Comparison of ENCODE assay signal across 13 mouse cellular contexts in the genomic region with DNA sequence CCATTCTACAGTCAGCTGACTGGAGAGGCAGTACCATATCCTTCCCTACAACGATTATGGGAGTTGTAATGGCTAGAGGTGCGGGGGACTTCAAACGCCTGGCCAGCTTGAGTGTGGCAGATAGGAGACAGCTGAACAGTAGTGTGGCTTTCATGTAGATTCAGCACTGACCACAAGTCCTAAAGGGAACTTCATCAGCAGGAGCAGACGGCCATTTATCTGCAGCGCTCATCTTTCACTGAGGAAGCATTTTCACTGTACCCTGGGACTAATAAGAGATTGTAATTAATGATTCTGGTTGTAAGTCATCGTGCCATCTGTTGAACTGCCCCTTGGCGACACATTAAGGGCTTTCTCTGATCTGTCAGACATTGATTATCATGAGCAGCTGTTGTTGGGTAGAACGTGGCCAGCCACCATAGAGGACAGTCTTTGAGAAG. TPM values are rescaled to one million over a fixed set of nuclear protein-coding genes. Genes with fewer than 3 reads are reported as not detected.
DNase-seq lines count a peak whose midpoint lies in the region; ATAC-seq and TF ChIP-seq lines count a peak whose summit lies in the region.
"Had no signal": no experiment of that assay in that cellular context is flagged by ENCODE, and none has a peak within 500 bp of the region (broad histone marks: within the 10 kb centered on the region; RNA-seq: fewer than 3 reads in every experiment).

No protein-coding gene starts in this region.

- 84% methylated on average over 8 of the region's 8 CpGs for WGBS in embryonic facial prominence, embryonic 14.5 days
- WGBS in embryonic facial prominence, embryonic 10.5 days = 88% methylated on average over 8 of the region's 8 CpGs
- 63% methylated on average over 8 of the region's 8 CpGs for WGBS in lung, embryonic 16.5 days
- WGBS in lung, adult 2 months = 70% methylated on average over 8 of the region's 8 CpGs
- WGBS in forebrain, embryonic 16.5 days = 62% methylated on average over 8 of the region's 8 CpGs

- no peak overlapping the region for H3K27ac ChIP-seq in embryonic facial prominence, embryonic 14.5 days (replicated peaks; ENCODE audit: low read depth, low read length)
- no peak overlapping the region for H3K27ac ChIP-seq in embryonic facial prominence, embryonic 10.5 days (replicated peaks)
- no peak overlapping the region for H3K27ac ChIP-seq in lung, embryonic 16.5 days (ENCODE audit: low read length)
- peak overlapping the region; percentile 18; the same call in 1 of the 2 replicates for H3K27ac ChIP-seq in forebrain, embryonic 16.5 days (ENCODE audit: low read length)

- no peak overlapping the region for H3ac ChIP-seq in myocyte (ENCODE audit: control insufficient read depth, insufficient read length)

- peak; percentile 4 for DNase-seq in embryonic facial prominence, embryonic 14.5 days (ENCODE audit: low spot score)
- DNase-seq in embryonic facial prominence, embryonic 10.5 days (ENCODE audit: low spot score) = no peak
- no peak for DNase-seq in lung, adult 2 months
- DNase-seq in right cerebral cortex, postnatal 25 days = no peak
- no peak for DNase-seq in kidney, adult 18-20 months
- DNase-seq: adrenal gland, adult 8-10 months; heart, adult 18-20 months; heart, postnatal 4 days; kidney, adult 9 months had no signal

- H3K9me3 ChIP-seq in embryonic facial prominence, embryonic 14.5 days (ENCODE audit: control insufficient read depth, low read length) = no peaks in the 10 kb centered on the region
- H3K9me3 ChIP-seq in embryonic facial prominence, embryonic 10.5 days = no peaks in the 10 kb centered on the region
- H3K9me3 ChIP-seq in lung, embryonic 16.5 days (ENCODE audit: control insufficient read depth, low read length) = no peaks in the 10 kb centered on the region
- no peaks in the 10 kb centered on the region for H3K9me3 ChIP-seq in forebrain, embryonic 16.5 days (ENCODE audit: control insufficient read depth, low read length)

- no peak for TF ChIP-seq POLR2A in lung, adult 2 months (IDR thresholded peaks at IDR 0.05; ENCODE audit: borderline replicate concordance, extremely low read depth, low read depth, low read length)
- no peak for TF ChIP-seq POLR2A in myocyte (IDR thresholded peaks at IDR 0.05; ENCODE audit: insufficient read length, low read depth)

- peaks cover 57% of the 10 kb centered on the region for H3K36me3 ChIP-seq in embryonic facial prominence, embryonic 14.5 days (ENCODE audit: control insufficient read depth, insufficient read depth, low read length)
- peaks cover 98% of the 10 kb centered on the region for H3K36me3 ChIP-seq in embryonic facial prominence, embryonic 10.5 days (replicated peaks)
- peaks cover 10% of the 10 kb centered on the region for H3K36me3 ChIP-seq in lung, embryonic 16.5 days (ENCODE audit: control insufficient read depth, insufficient read depth, low read length)
- H3K36me3 ChIP-seq in forebrain, embryonic 16.5 days (ENCODE audit: control insufficient read depth, insufficient read depth) = peaks cover 5% of the 10 kb centered on the region; the same call in 1 of the 2 replicates
- peaks cover 22% of the 10 kb centered on the region for H3K36me3 ChIP-seq in myocyte (ENCODE audit: control insufficient read depth, insufficient read depth)

- H3K79me2 ChIP-seq in myocyte (ENCODE audit: control insufficient read depth, insufficient read depth) = no peaks in the 10 kb centered on the region

- no peak for TF ChIP-seq CTCF in lung, adult 2 months (IDR thresholded peaks at IDR 0.05; ENCODE audit: insufficient read depth, low read length)

- no peak overlapping the region for H3K9ac ChIP-seq in embryonic facial prominence, embryonic 14.5 days (ENCODE audit: low read depth, low read length)
- H3K9ac ChIP-seq in lung, embryonic 16.5 days (ENCODE audit: low read length) = no peak overlapping the region
- H3K9ac ChIP-seq in forebrain, embryonic 16.5 days (replicated peaks; ENCODE audit: low read depth, low read length) = no peak overlapping the region

- no peak overlapping the region for H3K4me2 ChIP-seq in embryonic facial prominence, embryonic 14.5 days (ENCODE audit: low read depth, low read length)
- no peak overlapping the region for H3K4me2 ChIP-seq in lung, embryonic 16.5 days (ENCODE audit: low read depth, low read length)
- H3K4me2 ChIP-seq in forebrain, embryonic 16.5 days (ENCODE audit: low read length) = no peak overlapping the region
- H3K4me2 ChIP-seq in myocyte (ENCODE audit: low read depth) = peak overlapping the region; percentile 57

- H3K4me3 ChIP-seq in embryonic facial prominence, embryonic 14.5 days (ENCODE audit: low read depth, low read length) = no peak overlapping the region
- H3K4me3 ChIP-seq in embryonic facial prominence, embryonic 10.5 days = no peak overlapping the region
- H3K4me3 ChIP-seq in lung, embryonic 16.5 days (ENCODE audit: low read length) = no peak overlapping the region
- no peak overlapping the region for H3K4me3 ChIP-seq in lung, adult 2 months (replicated peaks; ENCODE audit: extremely low read depth, low read depth, low read length)
- no peak overlapping the region for H3K4me3 ChIP-seq in forebrain, embryonic 16.5 days (replicated peaks; ENCODE audit: low read length)
- no peak overlapping the region for H3K4me3 ChIP-seq in myocyte

- ATAC-seq in embryonic facial prominence, embryonic 14.5 days (ENCODE audit: low read depth) = no peak
- peak; percentile 32 for ATAC-seq in lung, embryonic 16.5 days (ENCODE audit: low read depth)
- peak; percentile 47; the same call in 1 of the 2 replicates for ATAC-seq in forebrain, embryonic 16.5 days
- ATAC-seq: lung, postnatal 0 days had no signal

- H3K27me3 ChIP-seq in embryonic facial prominence, embryonic 14.5 days (replicated peaks; ENCODE audit: control insufficient read depth, insufficient read depth, low read length) = no peaks in the 10 kb centered on the region
- no peaks in the 10 kb centered on the region for H3K27me3 ChIP-seq in embryonic facial prominence, embryonic 10.5 days (replicated peaks; ENCODE audit: low read depth, poor library complexity, severe bottlenecking)
- no peaks in the 10 kb centered on the region for H3K27me3 ChIP-seq in lung, embryonic 16.5 days (ENCODE audit: control insufficient read depth, insufficient read depth, low read depth, low read length)
- no peaks in the 10 kb centered on the region for H3K27me3 ChIP-seq in forebrain, embryonic 16.5 days (replicated peaks; ENCODE audit: control insufficient read depth, insufficient read depth, low read length)
- H3K27me3 ChIP-seq in myocyte (ENCODE audit: control insufficient read depth, insufficient read depth, insufficient read length) = no peaks in the 10 kb centered on the region

- H3K4me1 ChIP-seq in embryonic facial prominence, embryonic 14.5 days (ENCODE audit: control insufficient read depth, insufficient read depth, low read length) = no peaks in the 10 kb centered on the region
- H3K4me1 ChIP-seq in embryonic facial prominence, embryonic 10.5 days = no peaks in the 10 kb centered on the region
- peaks cover 5% of the 10 kb centered on the region for H3K4me1 ChIP-seq in lung, embryonic 16.5 days (replicated peaks; ENCODE audit: control insufficient read depth, insufficient read depth, low read length)
- no peaks in the 10 kb centered on the region for H3K4me1 ChIP-seq in lung, adult 2 months (ENCODE audit: control insufficient read depth, insufficient read depth, low read length)
- peaks cover 34% of the 10 kb centered on the region for H3K4me1 ChIP-seq in forebrain, embryonic 16.5 days (replicated peaks; ENCODE audit: control insufficient read depth, insufficient read depth, low read length)

TF ChIP-seq in myocyte, 11 proteins besides CTCF, POLR2A, EP300 and RAD21:
- TF ChIP-seq MYOD1 (IDR thresholded peaks at IDR 0.05; ENCODE audit: control insufficient read depth in 1 of 3, insufficient read length in 2 of 3, low read depth in 2 of 3) (peak; percentile 78 to 90 (median 88)), MAX (IDR thresholded peaks at IDR 0.05; ENCODE audit: low read depth) (no peak), E2F4 (IDR thresholded peaks at IDR 0.05; ENCODE audit: insufficient read depth) (no peak), TCF3 (IDR thresholded peaks at IDR 0.05; ENCODE audit: insufficient read length, low read depth) (peak; percentile 56), TCF12 (IDR thresholded peaks at IDR 0.05; ENCODE audit: insufficient read depth, poor library complexity, severe bottlenecking) (no peak), USF1 (IDR thresholded peaks at IDR 0.05; ENCODE audit: low read depth) (peak; percentile 27), CEBPB (IDR thresholded peaks at IDR 0.05; ENCODE audit: insufficient read depth, poor library complexity, severe bottlenecking) (no peak), SRF (IDR thresholded peaks at IDR 0.05; ENCODE audit: control insufficient read depth, insufficient read length, low read depth) (no peak), POLR2AphosphoS2 (IDR thresholded peaks at IDR 0.05; ENCODE audit: insufficient read length, low read depth) (no peak), MYOG (IDR thresholded peaks at IDR 0.05; ENCODE audit: control insufficient read depth in 1 of 3, insufficient read depth in 1 of 3, insufficient read length in 2 of 3, low read depth in 2 of 3) (peak; percentile 29 to 74 (median 46)), REST (IDR thresholded peaks at IDR 0.05; ENCODE audit: insufficient read depth, insufficient read length) (no peak)

RNA-seq across cellular contexts. Expression of a gene that starts 31.4 kb away (rescaled TPM):
- 32.8 and 37.5 TPM in 2 replicates for polyA plus RNA-seq in embryonic facial prominence, embryonic 14.5 days (2014; fragmentation: Nextera tagmentation; extraction: Ambion mirVana)
- polyA plus RNA-seq in embryonic facial prominence, embryonic 10.5 days (2016; fragmentation: Nextera tagmentation; extraction: Ambion mirVana) = 54.0 and 57.9 TPM in 2 replicates
- polyA plus RNA-seq in lung, embryonic 16.5 days (2015; fragmentation: Nextera tagmentation; extraction: Ambion mirVana) = 40.4 and 43.4 TPM in 2 replicates
- polyA plus RNA-seq in lung, adult 2 months (2012; rRNA removed) = 15.9 and 17.0 TPM in 2 replicates
- 36.6 and 44.6 TPM in 2 replicates for polyA plus RNA-seq in forebrain, embryonic 16.5 days (2015; fragmentation: Nextera tagmentation; extraction: Ambion mirVana)
- 11.6 TPM for polyA plus RNA-seq in myocyte (2012; fragmentation: generic; extraction: Trizol)

RNA-seq across cellular contexts. Expression of a gene that starts 31.5 kb away (rescaled TPM):
- 17.0 and 22.0 TPM in 2 replicates for polyA plus RNA-seq in embryonic facial prominence, embryonic 14.5 days (2014; fragmentation: Nextera tagmentation; extraction: Ambion mirVana)
- polyA plus RNA-seq in embryonic facial prominence, embryonic 10.5 days (2016; fragmentation: Nextera tagmentation; extraction: Ambion mirVana) = 37.8 and 39.2 TPM in 2 replicates
- polyA plus RNA-seq in lung, embryonic 16.5 days (2015; fragmentation: Nextera tagmentation; extraction: Ambion mirVana) = 25.5 and 25.7 TPM in 2 replicates
- polyA plus RNA-seq in lung, adult 2 months (2012; rRNA removed) = 13.7 and 16.8 TPM in 2 replicates
- polyA plus RNA-seq in forebrain, embryonic 16.5 days (2015; fragmentation: Nextera tagmentation; extraction: Ambion mirVana) = 21.1 and 22.1 TPM in 2 replicates
- 11.3 TPM for polyA plus RNA-seq in myocyte (2012; fragmentation: generic; extraction: Trizol)
